Mouse (Mus musculus) heart, adult 11 months (tissue): Measurements from ENCODE around the gene Tomm40.

Experiments used
- DNase-seq: peaks from one replicate; pipeline ENCODE4 v3.0.0; 2022

The Tomm40 gene

DNA sequence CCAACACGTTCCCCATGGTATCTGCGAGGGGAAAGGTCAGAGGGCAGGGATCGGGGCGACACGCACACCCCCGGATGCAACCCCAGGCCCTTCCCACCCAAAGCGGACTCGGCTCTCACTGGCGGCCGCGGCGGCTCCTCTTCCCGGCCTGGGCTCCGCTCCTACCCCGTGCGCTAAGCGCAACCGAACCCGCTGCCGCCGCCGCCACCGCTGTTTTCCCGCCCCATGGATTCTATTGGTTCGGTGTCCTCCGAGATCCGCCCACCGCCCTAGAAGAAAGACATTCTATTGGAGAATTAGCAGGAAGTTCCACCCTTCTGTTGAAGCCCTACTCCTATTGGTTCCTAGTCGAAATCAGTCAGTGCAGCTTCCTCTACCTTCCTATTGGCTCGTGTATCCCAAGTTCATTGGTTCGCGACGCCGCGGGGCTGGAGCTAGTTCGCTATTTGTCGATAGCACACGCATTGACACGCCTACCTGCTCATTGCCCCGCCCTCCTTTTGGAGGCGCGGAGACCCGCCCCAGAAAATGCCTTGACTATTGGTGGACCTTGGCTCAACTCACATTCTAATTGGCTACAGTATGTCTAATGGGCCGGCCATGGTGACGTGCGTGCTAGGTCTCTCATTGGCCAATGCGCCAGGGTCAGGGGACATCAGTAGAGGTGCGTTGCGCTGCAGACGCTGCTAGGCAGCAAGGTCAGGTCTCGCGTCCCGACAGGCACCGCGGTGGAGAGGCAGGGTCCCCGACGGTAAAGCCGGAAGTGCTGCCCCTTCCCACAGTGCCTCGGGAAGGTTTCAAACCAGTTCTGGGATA lies at the start of gene Tomm40:
Gene Tomm40, minus strand, starts transcription at position 200 of the 816 bp plus-strand sequence.
- DNase-seq, result peak; percentile 100

DNA sequence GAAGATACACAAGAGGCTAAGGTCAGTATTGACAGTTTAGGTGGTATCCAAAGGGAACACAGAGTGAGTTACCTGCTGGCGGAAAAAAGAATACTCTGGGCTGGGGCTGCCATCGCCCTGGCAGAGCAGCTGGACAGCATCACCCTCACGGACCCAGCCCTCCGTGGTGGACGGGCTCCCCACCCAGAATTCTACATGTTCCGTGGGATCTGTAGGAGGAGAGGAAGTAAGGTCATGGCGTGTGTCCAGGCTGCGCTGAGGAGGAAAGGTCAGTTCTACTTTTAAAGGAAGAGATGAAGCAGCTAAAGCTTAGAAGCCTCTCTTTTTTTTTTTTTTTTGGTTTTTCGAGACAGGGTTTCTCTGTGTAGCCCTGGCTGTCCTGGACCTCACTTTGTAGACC lies 49.3 kb upstream of the Tomm40 start:
- DNase-seq, result peak; percentile 96

DNA sequence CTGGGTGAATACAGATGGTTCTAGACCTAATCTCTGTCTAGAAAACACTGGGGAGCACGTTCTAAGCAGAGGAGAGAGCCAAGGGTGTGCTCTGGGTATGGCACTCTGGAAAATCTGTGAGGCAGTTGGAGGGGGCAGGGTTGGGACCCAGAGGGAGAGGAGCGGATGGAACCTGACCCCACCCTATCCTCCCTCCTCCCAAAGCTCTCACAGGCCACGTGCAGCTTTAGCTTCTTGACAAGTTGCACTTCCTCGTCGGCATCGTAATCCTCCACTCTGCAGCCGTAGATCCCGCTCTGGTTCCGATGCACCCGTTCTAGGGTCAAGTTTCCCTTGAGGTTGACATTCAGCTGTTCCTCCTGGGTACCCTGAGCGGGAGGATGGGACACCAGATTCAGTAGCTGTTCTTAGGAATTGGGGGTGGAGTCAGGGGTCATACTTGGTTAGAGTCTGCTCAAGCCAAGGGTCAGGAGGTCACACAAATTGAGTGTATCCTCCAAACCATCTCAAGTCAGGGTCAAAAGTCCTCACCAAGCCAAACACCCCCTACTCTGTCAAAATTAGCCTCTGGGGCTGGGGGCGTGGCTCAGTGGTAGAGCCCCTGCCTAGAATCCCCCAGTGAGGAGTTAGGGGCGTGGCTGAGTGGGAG lies 48.7 kb upstream of the Tomm40 start:
- DNase-seq, result peak; percentile 98

DNA sequence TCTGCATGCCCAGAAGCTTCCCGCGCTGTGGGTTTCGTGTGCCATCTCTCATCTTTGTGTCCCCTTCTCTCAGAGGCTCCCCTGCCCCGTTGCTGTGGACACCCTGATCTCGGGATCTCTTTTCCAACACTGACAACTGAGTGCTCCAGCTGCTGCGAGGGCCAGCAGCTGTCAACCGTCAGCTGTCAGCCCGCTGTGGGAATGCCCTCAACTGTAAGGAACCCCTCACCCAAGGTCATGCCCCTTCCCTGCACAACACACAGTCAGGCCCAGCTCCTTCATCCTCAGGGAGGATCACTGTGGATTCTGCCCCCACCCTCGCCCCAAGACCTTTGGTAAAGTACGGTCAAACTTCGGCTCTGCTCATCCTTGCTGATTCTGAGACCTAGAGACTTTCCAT lies 47.0 kb upstream of the Tomm40 start:
- no peak for DNase-seq

DNA sequence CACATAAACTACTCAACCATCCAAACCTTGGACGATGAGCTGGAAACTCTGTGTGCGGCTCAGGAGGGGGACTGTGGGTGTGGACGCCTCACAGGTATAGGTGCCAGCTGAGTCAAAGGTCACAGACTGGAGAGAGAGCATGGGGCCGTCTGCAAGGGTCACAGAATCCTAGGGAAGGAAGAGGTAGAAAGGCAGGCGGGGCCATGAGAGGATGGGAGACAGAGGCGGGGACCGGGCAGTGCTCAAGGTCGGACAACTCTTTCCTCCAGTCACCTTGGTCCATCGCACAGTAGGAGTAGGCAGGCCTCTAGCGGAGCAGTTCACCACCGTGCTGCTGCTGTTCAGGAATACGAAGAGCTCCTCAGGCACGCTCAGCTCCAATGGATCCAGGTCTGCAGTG lies 44.8 kb upstream of the Tomm40 start:
- peak; percentile 96 for DNase-seq

DNA sequence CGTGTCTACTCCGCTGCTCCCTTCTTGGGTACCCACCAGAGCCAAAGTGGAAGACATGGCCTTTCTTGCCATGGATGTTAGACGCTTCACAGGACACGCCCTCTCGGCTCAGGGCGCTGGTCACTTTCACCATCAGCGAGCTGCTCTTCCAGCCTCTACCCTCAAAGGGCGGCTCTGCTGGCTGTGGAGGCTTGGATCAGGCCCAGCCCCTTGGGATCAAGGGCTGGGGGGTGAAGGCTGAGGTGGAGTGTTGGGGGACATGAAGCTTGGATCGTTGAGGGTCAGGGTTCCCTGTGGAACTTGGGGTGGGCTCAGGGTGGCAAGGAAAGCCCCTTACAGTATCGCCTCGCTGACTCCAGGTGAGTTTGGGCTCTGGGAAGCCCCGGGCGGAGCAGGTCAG lies 43.4 kb upstream of the Tomm40 start:
- DNase-seq, result peak; percentile 92

DNA sequence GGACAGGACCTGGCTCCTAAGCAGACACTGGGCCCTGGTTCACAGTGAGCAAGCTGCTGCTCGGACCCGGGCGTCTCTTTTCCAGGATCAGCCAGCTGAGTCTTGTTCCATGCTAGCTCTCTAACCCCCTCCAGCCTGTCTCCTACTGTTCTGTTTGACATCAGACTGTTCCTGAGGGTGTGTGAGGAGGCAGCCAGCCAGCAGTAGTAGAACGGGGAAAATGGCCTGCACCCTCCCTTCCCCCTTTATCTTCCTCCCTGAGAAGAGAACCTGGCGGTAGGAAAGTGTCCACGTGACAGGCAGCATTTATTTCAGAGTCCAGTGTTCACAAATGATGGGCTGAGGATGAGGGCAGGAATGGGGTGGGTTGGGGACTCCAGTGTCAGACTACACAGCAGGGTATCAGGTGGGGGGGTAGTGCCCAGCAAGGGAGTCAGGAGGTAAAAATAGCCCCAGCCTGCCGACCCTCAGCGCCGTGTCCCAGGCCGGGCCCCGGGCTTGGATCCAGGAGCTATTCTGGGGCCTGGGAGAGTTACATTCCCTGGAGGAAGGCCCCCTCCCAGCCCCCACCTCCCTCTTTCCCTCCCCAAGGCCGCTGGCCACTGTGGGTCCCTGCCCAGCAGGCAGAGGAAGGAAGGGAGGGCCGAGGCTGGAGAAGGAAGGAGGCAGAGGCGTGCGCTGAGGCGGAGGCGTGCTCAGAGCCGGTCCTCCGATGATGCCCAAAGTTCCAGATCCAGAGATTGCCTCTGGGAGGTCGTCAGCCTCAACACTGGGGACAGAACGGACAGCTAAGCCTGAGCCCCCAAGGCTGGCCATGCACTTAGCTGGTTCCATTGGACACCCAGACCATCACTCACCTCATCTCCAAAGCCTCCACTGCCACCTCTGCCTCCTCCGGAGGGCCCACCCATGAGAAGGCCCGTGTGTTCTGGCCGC lies 40.9 kb upstream of the Tomm40 start:
- peak; percentile 100 for DNase-seq

DNA sequence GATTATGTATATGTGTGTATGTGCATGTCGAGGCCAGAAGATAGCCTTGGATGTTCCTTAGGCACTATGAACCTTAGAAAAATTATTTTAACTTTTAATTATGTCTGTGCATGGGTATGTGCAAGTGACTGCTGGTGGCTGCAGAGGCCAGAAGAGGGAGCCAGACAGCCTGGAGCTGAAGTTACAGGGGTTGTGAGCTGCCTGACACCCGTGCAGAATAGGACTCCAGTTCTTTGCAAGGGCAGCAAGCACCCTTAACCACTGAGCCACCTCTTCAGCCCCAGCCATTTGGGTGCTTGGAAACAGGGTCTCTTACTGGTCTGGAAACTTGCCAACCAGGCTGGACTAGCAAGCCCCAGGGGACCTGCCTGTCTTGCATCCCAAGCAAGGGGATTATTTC lies 39.8 kb upstream of the Tomm40 start:
- DNase-seq, result peak; percentile 94

DNA sequence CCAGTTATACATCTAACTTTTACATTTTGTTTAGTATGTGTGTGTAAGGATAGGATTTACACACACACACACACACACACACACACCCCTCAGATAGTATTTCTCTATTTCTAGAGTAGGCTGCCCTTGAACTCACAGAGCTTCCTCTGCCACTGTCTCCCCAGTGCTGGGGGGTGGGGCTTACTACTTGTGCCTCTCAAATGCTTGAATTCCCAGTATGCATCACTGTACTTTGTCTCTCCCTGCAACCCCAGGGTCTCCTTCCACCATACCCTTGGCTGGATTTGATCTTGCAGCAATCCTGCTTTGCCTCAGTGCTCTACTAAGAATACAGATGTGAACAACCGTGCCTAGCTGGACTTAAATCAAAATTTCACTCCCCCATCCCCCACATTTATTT lies 38.8 kb upstream of the Tomm40 start:
- no peak for DNase-seq

DNA sequence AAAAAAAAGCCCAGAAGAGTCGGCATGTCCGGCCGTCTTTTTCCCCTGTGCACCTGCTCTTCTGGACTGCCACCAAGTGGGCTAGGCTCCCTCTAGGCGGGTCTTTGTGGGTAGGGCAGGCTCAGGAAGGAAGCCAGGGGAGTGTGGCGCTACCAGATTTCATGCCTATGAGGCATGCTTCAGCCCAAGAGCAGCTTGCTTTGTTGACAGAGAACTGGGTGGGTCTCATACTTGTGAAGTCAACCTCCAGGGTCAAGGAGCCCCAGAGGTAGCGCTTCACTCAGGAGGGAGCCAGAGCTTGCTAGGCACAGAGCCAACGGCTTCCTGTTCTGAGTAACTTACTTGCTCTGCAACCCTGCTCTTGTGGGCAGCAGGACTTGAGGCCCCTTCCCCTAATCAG lies 38.3 kb upstream of the Tomm40 start:
- DNase-seq, result peak; percentile 98

DNA sequence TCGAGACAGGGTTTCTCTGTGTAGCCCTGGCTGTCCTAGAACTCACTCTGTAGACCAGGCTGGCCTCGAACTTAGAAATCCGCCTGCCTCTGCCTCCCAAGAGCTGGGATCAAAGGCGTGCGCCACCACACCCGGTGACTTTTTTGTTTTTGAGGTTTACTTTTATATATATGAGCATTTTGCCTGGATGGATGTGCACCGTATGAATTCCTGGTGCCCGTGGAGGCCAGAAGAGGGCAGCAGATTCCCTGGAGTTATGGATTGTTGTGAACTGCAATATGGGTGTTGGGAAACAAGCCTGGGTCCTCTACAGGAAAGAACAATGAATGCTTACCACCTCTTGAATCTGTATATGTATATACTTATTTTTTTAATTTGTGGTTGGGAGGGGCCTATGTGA lies 37.4 kb upstream of the Tomm40 start:
- DNase-seq, result peak; percentile 89

DNA sequence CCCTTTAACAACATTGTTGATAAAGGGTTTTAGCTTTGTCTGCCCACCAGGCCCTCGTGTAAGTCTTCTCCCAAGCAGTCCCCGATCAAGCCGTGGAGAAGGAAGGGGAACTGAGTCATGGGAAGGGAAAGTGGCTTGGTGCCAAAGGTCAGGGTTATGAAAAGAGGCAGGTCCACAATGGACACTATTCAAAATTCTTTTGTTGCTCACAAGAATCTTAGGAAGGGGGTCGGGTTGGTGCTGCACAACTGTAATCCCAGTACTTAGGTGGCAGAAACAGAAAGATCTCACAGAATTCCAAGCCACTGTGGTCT lies 35.8 kb upstream of the Tomm40 start:
- DNase-seq, result peak; percentile 93

DNA sequence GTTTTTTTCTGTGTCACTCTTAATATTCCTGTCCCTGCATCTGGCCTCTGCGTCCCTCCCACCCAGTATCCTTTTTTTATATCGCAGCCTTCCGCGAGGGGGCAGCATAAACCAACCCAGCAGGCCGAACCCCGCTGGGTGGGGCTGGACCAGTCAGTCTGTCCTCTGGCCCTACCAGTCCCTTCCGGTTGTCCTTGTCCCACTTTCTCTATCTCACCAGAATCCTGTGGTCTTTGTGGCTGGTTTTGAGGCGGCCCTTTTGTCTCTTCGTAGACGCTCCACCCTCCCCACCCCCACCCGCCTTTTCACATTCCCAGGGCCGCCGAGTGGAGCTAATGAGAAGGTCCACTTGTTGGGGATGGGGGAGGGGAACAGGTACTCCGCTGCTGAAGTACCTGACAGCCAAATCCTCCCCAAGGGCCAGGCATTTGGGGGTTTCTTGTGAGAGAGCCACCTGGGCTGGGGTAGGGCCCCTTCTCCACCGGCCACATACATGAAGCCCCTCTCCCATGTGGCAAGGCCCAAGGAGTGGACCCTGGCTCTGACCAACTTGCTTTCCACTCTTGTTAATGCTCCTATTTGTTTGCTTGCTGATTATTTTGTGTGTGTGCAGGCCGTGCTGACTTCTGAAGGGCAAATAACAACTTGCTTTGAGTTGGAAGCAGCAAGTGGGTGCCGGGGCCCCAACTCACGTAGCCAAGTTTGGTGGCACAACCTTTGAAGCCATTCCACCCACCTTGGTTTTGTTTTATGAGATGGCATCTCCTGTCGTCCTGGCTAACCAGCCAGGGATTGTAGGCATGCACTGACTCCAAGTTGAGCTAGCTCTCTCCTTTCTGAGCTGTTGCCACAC lies 35.2 kb upstream of the Tomm40 start, which contains the start of gene Nectin2:
Gene Nectin2, minus strand, starts transcription at position 267 of the 853 bp plus-strand sequence.
- DNase-seq, result peak; percentile 99

DNA sequence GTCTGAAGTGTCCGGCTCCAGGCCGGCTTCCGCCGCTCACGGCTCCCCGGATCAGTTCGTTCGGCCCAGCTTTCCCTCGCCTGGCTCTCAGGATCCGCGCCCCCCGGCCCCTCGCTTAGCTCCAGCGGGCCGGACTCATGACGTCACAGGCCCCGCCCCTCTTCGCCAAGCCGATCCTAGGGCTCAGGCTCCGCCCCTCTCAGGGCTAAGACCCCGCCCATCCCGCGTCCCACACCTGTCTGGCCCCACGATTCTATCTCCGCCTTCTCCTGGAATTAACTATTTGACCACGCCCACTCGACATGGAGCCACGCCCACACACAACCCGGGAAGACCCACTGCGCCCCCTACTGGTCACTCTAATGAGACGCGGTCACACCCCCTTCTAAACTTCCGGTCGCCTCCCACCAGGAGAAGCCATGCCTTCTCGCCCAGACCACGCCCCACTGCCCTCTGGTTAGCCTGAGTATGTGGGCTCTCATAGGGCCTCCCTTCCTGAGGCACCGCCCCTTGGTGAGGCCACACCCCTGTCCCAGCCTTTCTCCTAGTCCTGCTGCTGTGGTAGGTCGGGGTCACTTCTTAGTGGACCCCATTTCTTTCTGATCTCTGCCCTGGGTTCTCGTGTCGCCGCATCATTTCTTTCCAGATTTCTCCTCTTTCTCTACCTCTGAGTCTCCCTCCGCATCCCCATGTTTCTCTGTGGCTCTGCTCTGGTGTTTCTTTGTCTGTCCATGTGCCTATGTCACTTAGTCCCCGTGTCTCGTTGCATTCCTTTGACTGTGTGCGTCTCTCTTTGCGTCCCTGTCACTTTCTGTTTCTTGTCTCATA lies 34.4 kb upstream of the Tomm40 start:
- peak; percentile 100 for DNase-seq

DNA sequence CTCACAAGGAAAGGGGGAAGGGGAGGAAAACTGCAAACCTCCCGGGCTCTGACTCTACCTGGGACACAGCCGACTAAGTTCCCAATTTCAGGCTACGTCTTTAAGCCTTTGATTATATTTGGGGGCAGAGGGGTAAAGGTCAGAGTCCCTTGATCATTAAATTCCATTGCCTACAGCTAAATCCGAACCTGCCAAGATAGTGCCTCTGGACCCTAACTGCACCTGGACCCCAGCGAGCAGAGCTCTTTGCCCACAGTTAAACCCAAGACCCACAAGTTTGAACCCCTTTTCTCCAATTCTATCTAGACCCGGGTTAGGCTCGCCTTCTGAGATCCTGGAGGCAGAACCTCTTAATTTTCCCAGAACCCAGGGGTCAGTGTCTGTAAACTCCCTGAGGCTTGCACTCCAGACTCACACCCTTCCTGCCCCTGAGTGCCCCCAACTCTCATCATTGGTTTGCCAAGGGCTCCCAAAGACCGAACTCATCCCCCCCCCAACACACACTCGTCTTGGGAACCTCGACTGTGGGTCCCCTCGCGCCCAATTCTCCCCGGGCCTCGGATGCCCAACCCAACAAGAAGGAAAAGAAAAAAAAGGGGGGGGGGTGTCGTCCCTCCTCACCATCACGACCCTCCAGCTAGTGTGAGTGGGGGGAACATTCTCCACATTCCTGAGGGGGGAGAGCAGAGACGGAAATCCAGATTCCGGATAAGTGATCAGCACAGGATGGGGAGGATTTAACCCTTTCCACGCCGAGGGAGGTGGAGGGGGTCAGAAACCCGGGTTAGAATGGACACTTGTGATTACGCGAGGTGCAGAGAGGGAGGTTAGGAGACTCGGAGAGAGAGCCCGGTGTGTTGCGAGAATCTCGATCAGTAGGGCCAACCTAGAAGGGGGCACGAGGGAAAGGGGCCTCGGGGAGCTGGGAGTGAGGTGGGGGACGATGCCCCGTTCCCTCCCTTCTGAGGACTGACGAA lies 33.3 kb upstream of the Tomm40 start:
- peak; percentile 97 for DNase-seq

DNA sequence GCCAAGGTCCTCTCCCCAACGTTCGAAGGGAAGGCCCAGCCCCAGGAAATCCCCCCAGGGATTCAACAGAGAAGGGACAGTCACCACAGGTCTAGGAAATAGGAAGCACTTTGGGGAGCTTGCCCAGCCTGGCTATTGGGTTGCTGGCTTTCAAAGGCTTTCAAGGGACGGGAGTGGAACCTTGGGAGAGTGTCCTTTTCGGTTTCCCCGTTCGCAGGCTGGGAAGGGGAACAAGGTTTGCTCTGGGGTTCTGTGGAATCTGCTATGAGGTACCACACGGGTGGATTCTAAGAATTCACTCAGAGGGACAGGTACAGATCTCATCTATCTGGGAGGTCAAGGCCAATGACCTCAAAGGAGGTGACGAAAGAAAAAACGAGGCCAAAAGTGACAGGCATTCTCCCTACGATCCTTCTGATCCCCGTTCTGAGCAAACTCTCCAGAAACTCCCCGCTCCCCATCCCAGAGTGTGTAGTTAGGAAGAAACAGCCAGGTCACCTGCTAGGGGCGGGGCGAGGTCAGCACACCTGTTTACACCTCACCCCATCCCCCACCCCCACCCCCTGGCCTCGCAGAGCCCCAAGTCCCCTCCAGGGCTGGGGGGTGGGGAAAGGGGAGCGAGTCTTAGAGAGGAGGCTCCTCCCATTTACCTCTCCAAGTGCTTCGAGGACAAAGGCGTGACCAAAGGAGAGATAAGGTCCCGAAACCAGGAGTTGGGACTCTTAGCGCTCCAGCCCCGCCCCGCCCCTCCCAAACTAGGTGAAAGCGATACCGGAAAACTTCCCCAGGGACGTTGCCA lies 32.4 kb upstream of the Tomm40 start:
- peak; percentile 95 for DNase-seq

DNA sequence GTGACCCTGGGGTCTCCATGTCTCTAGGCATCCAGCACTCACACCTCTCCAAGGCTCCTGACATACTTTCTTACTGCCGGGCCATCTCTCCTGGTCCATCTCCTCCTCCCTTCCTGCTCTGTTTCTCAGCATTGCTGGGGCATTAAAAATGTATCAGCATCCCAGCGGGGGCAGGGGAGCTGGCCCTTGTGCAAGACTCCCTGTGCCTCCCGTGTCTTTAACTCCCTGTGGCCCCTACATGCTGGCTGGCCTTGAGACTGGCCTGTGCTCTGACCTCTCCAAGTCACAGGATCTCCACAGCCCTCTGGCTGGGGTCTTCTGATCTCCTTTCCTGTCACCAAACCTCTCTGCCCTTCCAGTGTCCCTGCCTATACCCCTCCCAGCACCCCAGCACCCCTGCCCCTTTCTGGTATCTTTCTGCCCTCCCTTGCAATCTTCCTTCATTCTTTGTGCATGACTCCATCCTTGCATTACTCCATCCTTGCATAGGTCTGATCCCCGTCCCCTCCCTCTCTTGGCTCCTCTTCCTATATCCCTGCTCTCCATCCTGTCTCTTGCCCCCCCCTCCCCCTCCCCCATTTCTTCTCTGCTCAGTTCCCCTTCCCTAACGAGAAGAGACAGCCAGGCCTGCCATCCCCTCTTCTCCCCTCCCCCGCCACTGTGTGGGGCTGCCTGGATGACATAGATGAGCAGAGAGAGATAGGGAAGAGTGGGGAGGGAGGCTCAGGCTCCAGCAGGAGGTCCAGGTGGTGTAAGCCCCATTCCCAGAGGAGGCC lies 31.4 kb upstream of the Tomm40 start:
- DNase-seq, result peak; percentile 90

DNA sequence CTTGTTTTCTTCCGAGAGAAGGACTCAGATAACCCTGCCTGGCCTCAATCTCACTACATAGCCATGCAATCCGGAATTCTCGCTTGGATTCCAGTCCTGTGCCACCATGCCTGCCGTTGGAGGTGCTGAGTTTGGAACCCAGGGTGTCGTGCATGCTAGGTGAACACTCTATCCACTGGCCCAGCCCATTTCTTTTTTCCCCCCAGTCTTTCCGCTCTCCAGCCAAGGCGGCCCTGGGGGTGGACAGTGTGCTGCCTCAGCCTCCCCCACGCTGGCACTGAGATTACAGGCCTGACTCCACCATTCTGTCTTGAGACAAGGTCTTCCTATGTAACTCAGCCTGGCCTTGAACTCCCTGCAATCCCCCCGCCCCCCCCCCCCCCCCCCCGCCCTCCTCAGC lies 30.7 kb upstream of the Tomm40 start:
- peak; percentile 95 for DNase-seq
